Mouse (Mus musculus) cerebellum, adult 9-11 months (tissue): ENCODE data around the gene Stac2.
A peak's percentile ranks its signal among the peaks of the same experiment; 100 is the strongest.

ENCODE experiments used
- DNase-seq: peaks from one replicate; pipeline ENCODE4 v3.0.0; 2022

Stac2 gene

GRCm38 (mm10) chr11:98052989-98053834 lies at the start of gene Stac2:
Stac2 (minus strand) TSS chr11:98053462.
- peak; percentile 88 for DNase-seq

GRCm38 (mm10) chr11:98101332-98101731 lies 48.1 kb upstream of the Stac2 start:
- DNase-seq = no peak

DNA sequence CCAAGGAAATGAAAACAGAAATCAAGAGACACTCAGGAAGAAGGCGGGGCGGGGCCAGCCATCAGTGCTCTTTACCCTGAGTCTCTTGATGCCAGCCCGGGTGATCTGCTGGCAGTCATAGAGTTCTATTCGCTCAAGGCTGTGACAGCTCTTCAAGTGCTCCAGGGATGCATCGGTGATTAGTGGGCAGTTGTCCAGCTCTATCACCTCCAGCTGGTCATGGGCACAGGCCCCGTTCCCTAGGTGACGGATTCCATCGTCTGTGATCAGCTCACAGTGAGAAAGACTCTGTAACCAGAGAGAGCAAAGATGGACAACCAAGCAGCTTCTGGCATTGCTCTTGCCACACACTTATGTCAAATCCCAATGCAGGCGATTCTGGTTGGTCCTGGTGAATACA lies 37.3 kb upstream of the Stac2 start:
- DNase-seq = no peak

GRCm38 (mm10) chr11:98088224-98088623 lies 35.0 kb upstream of the Stac2 start:
- DNase-seq = no peak

GRCm38 (mm10) chr11:98086574-98086973 lies 33.3 kb upstream of the Stac2 start:
- no peak for DNase-seq

DNA sequence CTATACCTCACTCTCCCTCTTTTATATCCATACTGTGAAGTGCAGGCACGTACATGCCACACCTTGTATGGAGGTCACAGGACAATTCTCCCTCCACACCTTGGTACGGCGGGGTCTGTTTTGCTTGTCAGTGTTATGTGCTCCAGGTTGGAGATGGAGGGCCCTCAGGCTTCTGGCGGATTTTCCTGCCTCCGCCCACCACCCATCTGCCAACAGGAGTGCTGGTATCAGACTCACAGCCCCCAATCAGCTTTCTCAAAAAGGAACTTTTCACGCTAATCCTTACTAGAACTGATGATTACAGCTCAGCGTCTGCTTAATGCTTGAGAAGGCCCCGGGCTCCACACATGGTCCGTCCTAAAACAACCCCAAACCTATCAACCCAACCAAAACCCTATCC lies 32.9 kb upstream of the Stac2 start:
- no peak for DNase-seq

DNA sequence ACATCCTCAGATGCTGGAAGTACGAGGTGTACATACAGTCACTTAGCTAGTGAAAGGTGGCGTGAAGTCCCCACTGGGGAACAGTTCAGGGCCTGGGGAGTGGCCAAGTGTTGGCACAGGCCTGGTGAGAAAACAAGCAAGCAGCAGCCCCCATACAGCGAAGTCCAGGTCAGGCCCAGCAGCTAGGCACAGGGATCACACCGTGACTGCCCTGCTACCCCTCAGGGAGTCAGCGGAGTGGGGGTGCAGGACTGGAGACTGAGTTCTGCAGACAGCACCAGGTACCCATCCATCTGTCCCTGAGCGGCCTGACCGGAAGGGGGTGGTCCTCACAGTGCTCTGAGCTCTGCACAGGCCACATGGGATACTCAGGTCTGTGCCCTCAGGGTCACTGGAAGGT lies 29.5 kb upstream of the Stac2 start:
- DNase-seq = no peak

GRCm38 (mm10) chr11:98080450-98080849 lies 27.2 kb upstream of the Stac2 start:
- DNase-seq = no peak

GRCm38 (mm10) chr11:98077086-98077485 lies 23.8 kb upstream of the Stac2 start:
- peak; percentile 40 for DNase-seq

- peak; percentile 88 for DNase-seq
Measured at GRCm38 (mm10) chr11:98075195-98075808, 22.0 kb upstream of the Stac2 start.

DNA sequence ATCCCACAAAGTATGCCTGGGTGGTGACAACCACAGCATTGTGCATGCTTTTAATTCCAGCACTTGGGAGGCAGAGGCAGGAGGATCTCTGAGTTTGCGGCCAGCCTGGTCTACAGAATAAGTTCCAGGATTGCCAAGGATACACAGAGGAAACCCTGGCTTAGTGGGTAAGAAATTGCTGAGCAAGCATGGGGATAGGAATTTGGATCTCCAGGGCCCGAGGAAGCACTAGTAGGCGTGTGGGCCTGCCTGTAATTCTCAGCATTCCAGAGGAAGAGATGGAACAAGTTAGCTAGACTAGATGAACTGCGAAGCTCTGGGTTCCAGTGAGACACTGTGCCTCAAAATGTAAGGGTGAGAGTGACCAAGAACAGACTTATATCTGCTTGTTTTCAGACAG lies 20.2 kb upstream of the Stac2 start:
- DNase-seq = no peak

DNA sequence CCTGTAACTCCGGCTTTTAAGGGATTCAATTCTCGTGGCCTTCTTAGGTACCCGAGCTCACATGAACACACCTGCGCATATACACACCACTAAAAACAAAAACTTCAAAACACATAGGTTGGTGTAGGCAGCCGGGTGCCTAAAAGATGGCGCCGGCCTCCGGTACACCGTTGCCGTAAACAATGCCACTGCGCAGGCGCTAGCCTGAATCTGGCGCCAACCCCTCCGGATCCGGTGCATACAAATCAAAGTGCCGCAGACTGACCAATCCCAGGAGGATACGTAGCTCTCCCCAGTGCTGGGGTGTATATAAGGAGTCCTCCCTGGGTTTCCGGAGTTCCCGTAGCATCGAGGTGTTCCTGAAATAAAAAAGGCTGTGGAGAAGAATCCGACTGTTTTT lies 14.0 kb upstream of the Stac2 start:
- no peak for DNase-seq

GRCm38 (mm10) chr11:98066201-98066600 lies 12.9 kb upstream of the Stac2 start:
- DNase-seq = no peak

GRCm38 (mm10) chr11:98061904-98062562 lies 8.8 kb upstream of the Stac2 start:
- DNase-seq = no peak

GRCm38 (mm10) chr11:98061441-98061840 lies 8.2 kb upstream of the Stac2 start:
- DNase-seq = no peak

GRCm38 (mm10) chr11:98060104-98060692 lies 6.9 kb upstream of the Stac2 start:
- no peak for DNase-seq

DNA sequence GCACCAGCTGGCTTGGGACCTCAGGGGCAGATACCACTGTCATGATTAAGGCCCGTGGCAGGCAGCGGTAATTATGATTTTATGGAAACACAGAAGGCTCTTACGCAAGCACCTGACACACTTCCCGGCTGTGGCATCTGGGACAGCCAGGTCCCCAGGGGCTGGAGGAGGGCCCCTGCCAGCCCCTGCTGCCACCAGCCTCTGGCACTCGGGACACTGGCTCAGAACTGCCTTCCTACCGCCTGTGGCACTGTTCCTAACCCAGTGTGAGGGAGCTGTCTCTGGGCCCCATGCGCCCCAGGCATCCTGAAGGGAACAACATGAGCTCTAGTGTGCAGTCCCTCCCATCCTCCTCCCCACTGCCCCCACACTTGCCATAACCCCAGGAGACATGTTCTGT lies 6.4 kb upstream of the Stac2 start:
- DNase-seq = no peak

DNA sequence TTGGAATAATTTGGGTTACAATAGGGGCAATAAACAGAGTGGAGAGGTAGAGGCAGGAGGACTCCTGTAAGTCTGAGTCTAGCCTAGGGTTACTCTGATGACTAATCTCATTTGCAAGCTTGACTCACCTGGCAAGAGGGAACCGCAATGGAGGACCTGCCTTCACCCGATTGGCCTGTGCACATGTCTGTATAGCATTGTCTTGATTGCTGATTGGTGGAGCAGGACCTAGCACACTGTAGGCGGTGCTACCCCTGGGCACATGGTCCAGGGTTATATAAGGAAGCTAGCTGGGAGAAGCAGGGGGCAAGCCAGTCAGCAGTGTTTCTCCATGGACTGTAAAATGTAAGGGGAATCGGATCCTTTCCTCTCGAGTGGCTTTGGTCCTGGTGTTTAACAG lies 4.7 kb upstream of the Stac2 start:
- no peak for DNase-seq

DNA sequence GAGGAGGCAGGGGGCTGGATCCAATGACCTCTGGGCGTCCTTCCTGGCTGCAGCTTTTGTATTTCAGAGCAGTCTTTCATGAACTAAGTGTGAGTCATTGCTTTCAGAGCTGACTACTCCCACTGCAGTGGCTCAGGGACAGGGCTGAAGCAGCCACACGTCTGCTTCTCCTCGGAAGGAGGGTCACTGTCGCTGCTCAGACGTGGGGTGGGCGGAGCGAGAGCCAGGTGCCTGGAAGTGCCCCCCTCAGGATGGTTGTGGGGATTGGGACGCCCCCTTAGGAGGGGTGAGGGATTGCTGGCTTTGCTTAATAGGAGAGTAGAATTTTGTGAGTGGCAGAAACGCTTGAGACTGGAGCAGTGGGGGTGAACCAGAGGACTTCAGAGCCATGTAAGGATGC lies 4.2 kb upstream of the Stac2 start:
- DNase-seq = peak; percentile 20

- peak; percentile 61 for DNase-seq
Measured at GRCm38 (mm10) chr11:98052129-98052988, 903 bp downstream of the Stac2 start.

GRCm38 (mm10) chr11:98051611-98052128 lies 1.6 kb downstream of the Stac2 start:
- DNase-seq = peak; percentile 42

- DNase-seq = peak; percentile 53
Measured at GRCm38 (mm10) chr11:98050940-98051339, 2.3 kb downstream of the Stac2 start.

DNA sequence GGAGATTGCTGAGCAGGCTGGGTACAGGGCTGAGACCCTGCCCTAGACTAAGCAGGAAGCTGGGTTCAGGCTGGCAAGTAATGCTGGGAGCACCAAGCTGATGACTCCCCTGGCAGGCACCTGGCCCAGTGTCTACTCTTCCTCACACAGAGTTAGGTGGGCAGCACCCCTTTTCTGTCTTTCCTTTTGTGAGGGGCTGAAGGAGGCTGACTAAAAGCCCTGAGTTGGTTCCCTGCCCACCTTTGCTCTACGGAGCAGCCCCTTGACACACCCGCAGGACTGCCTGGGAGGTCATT lies 2.8 kb downstream of the Stac2 start:
- DNase-seq = no peak
